Mouse (Mus musculus): ENCODE measurements at regions not wholly inside any gene's neighbourhood (a gene's known extent, or its start where the extent isn't known, plus 50 kb on each side); places are given as distances from the start of the nearest gene placed in this dataset.

DNA sequence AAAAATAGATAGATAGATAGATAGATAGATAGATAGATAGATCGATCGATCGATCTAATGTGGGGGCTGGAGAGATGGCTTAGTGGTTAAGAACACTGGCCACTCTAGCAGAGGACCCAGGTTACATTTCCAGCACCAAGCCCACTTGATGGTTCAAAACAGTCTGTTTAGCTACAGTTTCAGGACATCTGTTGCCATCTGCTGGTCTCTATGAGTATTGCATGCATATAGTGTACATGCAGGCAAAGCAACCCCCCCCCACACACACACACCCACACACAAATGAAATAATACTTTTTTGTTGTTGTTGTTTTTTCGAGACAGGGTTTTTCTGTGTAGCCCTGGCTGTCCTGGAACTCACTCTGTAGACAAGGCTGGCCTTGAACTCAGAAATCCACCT, 89.8 kb upstream of the Med14 start:
- Histone ChIP-seq H3K4me3 (no peak overlapping the region), H3K36me3 (ENCODE audit: control insufficient read depth, insufficient read depth) (no peaks in the 10 kb centered on the region), H3K4me2 (ENCODE audit: low read depth) (no peak overlapping the region), H3K79me2 (ENCODE audit: control insufficient read depth, insufficient read depth) (no peaks in the 10 kb centered on the region), H3K27me3 (ENCODE audit: control insufficient read depth, insufficient read depth, insufficient read length) (no peaks in the 10 kb centered on the region), H3ac (ENCODE audit: control insufficient read depth, insufficient read length) (no peak overlapping the region)
- TF ChIP-seq POLR2AphosphoS2 (IDR thresholded peaks at IDR 0.05; ENCODE audit: insufficient read length, low read depth) (no peak), MAX (IDR thresholded peaks at IDR 0.05; ENCODE audit: low read depth) (no peak), TCF12 (IDR thresholded peaks at IDR 0.05; ENCODE audit: insufficient read depth, poor library complexity, severe bottlenecking) (no peak), MYOD1 (IDR thresholded peaks at IDR 0.05; ENCODE audit: control insufficient read depth in 1 of 3, insufficient read length in 2 of 3, low read depth in 2 of 3) (no peak), SRF (IDR thresholded peaks at IDR 0.05; ENCODE audit: control insufficient read depth, insufficient read length, low read depth) (no peak), CEBPB (IDR thresholded peaks at IDR 0.05; ENCODE audit: insufficient read depth, poor library complexity, severe bottlenecking) (no peak), REST (IDR thresholded peaks at IDR 0.05; ENCODE audit: insufficient read depth, insufficient read length) (no peak), USF1 (IDR thresholded peaks at IDR 0.05; ENCODE audit: low read depth) (no peak), POLR2A (IDR thresholded peaks at IDR 0.05; ENCODE audit: insufficient read length, low read depth) (no peak), E2F4 (IDR thresholded peaks at IDR 0.05; ENCODE audit: insufficient read depth) (no peak), MYOG (IDR thresholded peaks at IDR 0.05; ENCODE audit: control insufficient read depth in 1 of 3, insufficient read depth in 1 of 3, insufficient read length in 2 of 3, low read depth in 2 of 3) (no peak), TCF3 (IDR thresholded peaks at IDR 0.05; ENCODE audit: insufficient read length, low read depth) (no peak)

DNA sequence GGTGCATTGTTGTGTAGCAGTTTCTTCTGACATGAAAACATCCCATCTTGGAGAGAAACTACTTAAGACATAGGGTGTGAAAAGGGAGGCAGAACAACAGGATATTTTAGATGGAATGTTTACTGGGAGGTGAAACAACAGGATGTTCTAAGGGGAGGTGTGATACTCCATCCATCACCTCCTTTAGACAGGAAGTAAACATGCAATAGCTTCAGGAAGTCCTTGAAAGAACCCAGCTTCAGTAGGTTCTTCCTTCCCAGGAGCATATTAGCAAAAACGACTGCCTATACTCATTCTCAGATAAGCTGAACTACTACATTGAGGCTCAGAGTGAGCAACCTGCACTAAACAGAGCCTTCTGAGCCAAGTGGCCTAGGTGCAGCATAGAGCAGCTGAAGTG, 82.6 kb upstream of the Med14 start:
- H3ac ChIP-seq (ENCODE audit: control insufficient read depth, insufficient read length), result no peak overlapping the region

DNA sequence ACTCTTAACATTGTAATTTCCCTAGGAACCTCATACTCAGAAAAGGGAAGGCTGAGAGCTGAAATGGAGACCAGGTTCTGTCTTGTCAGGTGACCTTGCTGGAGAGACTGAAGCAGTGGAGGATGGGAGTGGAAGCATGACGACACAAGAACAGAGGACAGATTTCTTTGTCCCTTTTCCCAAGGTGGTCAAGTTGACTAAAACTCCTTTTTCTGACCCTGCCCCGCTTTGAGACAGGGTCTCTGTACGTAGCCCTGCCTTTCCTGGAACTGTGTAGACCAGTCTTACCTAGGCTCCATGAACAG, 79.1 kb upstream of the Med14 start:
- Histone ChIP-seq H3K27me3 (ENCODE audit: control insufficient read depth, insufficient read depth, insufficient read length) (no peaks in the 10 kb centered on the region), H3K36me3 (ENCODE audit: control insufficient read depth, insufficient read depth) (no peaks in the 10 kb centered on the region), H3K4me2 (ENCODE audit: low read depth) (no peak overlapping the region), H3K4me3 (no peak overlapping the region), H3K79me2 (ENCODE audit: control insufficient read depth, insufficient read depth) (no peaks in the 10 kb centered on the region), H3ac (ENCODE audit: control insufficient read depth, insufficient read length) (no peak overlapping the region)
- TF ChIP-seq TCF3 (IDR thresholded peaks at IDR 0.05; ENCODE audit: insufficient read length, low read depth) (no peak), POLR2A (IDR thresholded peaks at IDR 0.05; ENCODE audit: insufficient read length, low read depth) (no peak), TCF12 (IDR thresholded peaks at IDR 0.05; ENCODE audit: insufficient read depth, poor library complexity, severe bottlenecking) (no peak), MYOD1 (IDR thresholded peaks at IDR 0.05; ENCODE audit: control insufficient read depth in 1 of 3, insufficient read length in 2 of 3, low read depth in 2 of 3) (no peak), MAX (IDR thresholded peaks at IDR 0.05; ENCODE audit: low read depth) (no peak), POLR2AphosphoS2 (IDR thresholded peaks at IDR 0.05; ENCODE audit: insufficient read length, low read depth) (no peak), CEBPB (IDR thresholded peaks at IDR 0.05; ENCODE audit: insufficient read depth, poor library complexity, severe bottlenecking) (no peak), REST (IDR thresholded peaks at IDR 0.05; ENCODE audit: insufficient read depth, insufficient read length) (no peak), MYOG (IDR thresholded peaks at IDR 0.05; ENCODE audit: control insufficient read depth in 1 of 3, insufficient read depth in 1 of 3, insufficient read length in 2 of 3, low read depth in 2 of 3) (no peak), SRF (IDR thresholded peaks at IDR 0.05; ENCODE audit: control insufficient read depth, insufficient read length, low read depth) (no peak)

More for the DNA sequence above, 82.6 kb upstream of the Med14 start:
- Histone ChIP-seq H3K4me3 (no peak overlapping the region), H3K4me2 (ENCODE audit: low read depth) (no peak overlapping the region), H3K79me2 (ENCODE audit: control insufficient read depth, insufficient read depth) (no peaks in the 10 kb centered on the region), H3K36me3 (ENCODE audit: control insufficient read depth, insufficient read depth) (no peaks in the 10 kb centered on the region), H3K27me3 (ENCODE audit: control insufficient read depth, insufficient read depth, insufficient read length) (no peaks in the 10 kb centered on the region)
- TF ChIP-seq POLR2AphosphoS2 (IDR thresholded peaks at IDR 0.05; ENCODE audit: insufficient read length, low read depth) (no peak), REST (IDR thresholded peaks at IDR 0.05; ENCODE audit: insufficient read depth, insufficient read length) (no peak), E2F4 (IDR thresholded peaks at IDR 0.05; ENCODE audit: insufficient read depth) (no peak)

DNA sequence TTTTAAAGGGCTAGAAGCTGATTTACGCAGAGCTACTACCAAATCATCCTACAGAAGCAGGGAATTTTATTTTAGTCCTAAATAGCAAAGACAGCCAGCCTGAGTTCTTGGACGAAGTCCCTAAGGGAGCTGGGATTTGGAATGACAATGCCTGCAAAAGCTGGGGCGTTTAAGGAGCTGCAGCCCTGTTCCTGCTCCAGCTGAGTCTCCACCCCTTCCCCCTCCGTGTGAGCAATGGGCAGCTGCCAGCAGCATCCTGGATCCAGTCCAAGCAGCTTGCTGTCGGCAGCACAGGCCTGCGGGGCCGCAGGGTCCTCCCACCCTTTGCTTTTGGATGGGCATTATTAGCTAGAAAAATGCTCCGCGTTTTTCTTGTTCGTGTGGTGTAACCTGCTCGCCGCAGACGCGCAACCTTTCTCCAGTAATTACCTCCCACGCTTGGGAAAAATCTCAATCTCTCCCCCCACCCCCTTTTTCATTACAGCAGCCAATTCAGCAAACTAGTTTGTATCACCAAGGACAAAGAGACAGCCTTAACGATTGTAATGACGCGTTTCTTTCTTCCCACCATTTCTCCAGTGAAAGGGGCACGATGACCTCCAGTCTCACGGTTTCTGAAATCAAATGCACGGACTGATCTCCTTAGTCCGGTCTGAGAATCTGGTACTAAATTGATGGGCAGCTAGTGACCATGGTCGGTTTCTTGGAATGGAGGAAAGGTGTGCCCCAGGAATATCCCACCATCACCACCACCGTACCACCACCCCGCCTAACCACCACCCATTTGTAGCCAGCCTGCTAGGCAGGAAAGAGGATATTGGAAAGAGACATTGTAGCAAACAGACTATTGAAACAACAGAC, 78.5 kb upstream of the Med14 start:
- no peak overlapping the region for H3ac ChIP-seq (ENCODE audit: control insufficient read depth, insufficient read length)
- H3K79me2 ChIP-seq (ENCODE audit: control insufficient read depth, insufficient read depth), result no peaks in the 10 kb centered on the region
- H3K4me3 ChIP-seq, result peak overlapping the region; percentile 11
- TF ChIP-seq MAX (IDR thresholded peaks at IDR 0.05; ENCODE audit: low read depth), result no peak
- TF ChIP-seq MYOG (IDR thresholded peaks at IDR 0.05; ENCODE audit: control insufficient read depth in 1 of 3, insufficient read depth in 1 of 3, insufficient read length in 2 of 3, low read depth in 2 of 3), result peak in 2 of 3 experiments; percentile 40 to 73
- TF ChIP-seq MYOD1 (IDR thresholded peaks at IDR 0.05; ENCODE audit: control insufficient read depth in 1 of 3, insufficient read length in 2 of 3, low read depth in 2 of 3), result peak in 2 of 3 experiments; percentile 59 to 64
- H3K27me3 ChIP-seq (ENCODE audit: control insufficient read depth, insufficient read depth, insufficient read length), result no peaks in the 10 kb centered on the region
- peak overlapping the region; percentile 71 for H3K4me2 ChIP-seq (ENCODE audit: low read depth)
- no peaks in the 10 kb centered on the region for H3K36me3 ChIP-seq (ENCODE audit: control insufficient read depth, insufficient read depth)

DNA sequence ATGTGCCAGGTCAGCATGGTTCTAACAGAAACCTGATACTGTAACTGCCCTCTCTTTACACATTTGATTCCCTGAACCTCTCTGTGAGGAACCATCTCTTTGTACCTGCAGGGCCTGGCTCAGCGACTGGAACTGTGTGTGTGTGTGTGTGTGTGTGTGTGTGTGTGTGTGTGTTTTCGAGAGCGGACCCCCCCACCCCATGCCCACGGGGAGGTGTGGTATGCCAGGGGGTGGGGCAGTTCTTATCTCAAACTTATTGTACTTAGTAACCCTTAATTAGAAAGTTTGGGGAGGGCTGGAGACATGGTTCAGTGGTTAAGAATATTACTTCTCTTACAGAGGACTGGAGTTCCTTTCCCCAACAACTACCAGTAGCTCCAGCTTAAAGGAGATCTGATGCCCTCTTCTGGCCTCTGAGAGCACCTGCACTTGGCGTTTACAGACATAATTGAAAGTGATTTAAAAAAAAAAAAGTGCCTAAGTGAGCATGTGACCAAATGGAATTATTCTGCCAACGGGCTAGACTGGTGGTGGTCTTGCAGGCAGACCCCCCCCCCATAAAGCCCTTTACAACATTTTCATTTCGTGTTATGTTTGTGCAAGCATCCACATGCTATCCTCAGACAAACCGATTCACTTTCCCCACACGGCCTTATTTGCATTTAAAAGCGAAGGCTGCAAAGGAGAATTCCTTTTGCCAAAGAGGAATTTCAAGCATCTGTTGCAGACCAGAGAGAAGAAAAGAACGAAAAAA, 77.7 kb upstream of the Med14 start:
- Histone ChIP-seq H3ac (ENCODE audit: control insufficient read depth, insufficient read length) (no peak overlapping the region), H3K4me2 (ENCODE audit: low read depth) (peak overlapping the region; percentile 71), H3K4me3 (peak overlapping the region; percentile 11), H3K79me2 (ENCODE audit: control insufficient read depth, insufficient read depth) (no peaks in the 10 kb centered on the region), H3K27me3 (ENCODE audit: control insufficient read depth, insufficient read depth, insufficient read length) (no peaks in the 10 kb centered on the region), H3K36me3 (ENCODE audit: control insufficient read depth, insufficient read depth) (no peaks in the 10 kb centered on the region)
- TF ChIP-seq E2F4 (IDR thresholded peaks at IDR 0.05; ENCODE audit: insufficient read depth), result no peak
- TF ChIP-seq TCF12 (IDR thresholded peaks at IDR 0.05; ENCODE audit: insufficient read depth, poor library complexity, severe bottlenecking), result no peak
- no peak for TF ChIP-seq MYOD1 (IDR thresholded peaks at IDR 0.05; ENCODE audit: control insufficient read depth in 1 of 3, insufficient read length in 2 of 3, low read depth in 2 of 3)
- TF ChIP-seq USF1 (IDR thresholded peaks at IDR 0.05; ENCODE audit: low read depth), result peak; percentile 39
- no peak for TF ChIP-seq POLR2AphosphoS2 (IDR thresholded peaks at IDR 0.05; ENCODE audit: insufficient read length, low read depth)

Measured in myocyte (in vitro differentiated cells).